Mouse (Mus musculus) gastrocnemius, adult 2 months (tissue): ENCODE data around the gene Tram2. TPM values are rescaled to one million over a fixed set of nuclear protein-coding genes. Genes with fewer than 3 reads are reported as not detected.

Source experiments
- DNase-seq: peaks from one replicate; pipeline ENCODE4 v3.0.0; 2022
- H3K27ac ChIP-seq: fragments of 200-600 bp; 2 replicates; pipeline ENCODE4 v1.8.1; 2022; ENCODE audit warnings: mild to moderate bottlenecking
- H3K4me3 ChIP-seq: fragments of 200-600 bp; 2 replicates; pipeline ENCODE4 v1.8.1; 2022; ENCODE audit warnings: mild to moderate bottlenecking, moderate library complexity
- CTCF ChIP-seq: fragments of 200-600 bp; IDR thresholded peaks from 2 replicates; pipeline ENCODE4 v1.8.1; 2022; ENCODE audit warnings: antibody characterized with exemption, mild to moderate bottlenecking, moderate library complexity
- intact Hi-C: fragments of 180-260 bp; cut with DNase I; formaldehyde crosslinking; loops from one replicate; pipeline ENCODE4 v1.15.1; 2025
- total RNA-seq, 2 experiments: library from RNA; stranded (reverse); gene quantifications; 2 replicates each; pipeline ENCODE4 v1.2.3; 2021

Tram2 gene
- total RNA-seq, 2 experiments from 2014 or later, result 2.6 to 3.4 TPM

DNA sequence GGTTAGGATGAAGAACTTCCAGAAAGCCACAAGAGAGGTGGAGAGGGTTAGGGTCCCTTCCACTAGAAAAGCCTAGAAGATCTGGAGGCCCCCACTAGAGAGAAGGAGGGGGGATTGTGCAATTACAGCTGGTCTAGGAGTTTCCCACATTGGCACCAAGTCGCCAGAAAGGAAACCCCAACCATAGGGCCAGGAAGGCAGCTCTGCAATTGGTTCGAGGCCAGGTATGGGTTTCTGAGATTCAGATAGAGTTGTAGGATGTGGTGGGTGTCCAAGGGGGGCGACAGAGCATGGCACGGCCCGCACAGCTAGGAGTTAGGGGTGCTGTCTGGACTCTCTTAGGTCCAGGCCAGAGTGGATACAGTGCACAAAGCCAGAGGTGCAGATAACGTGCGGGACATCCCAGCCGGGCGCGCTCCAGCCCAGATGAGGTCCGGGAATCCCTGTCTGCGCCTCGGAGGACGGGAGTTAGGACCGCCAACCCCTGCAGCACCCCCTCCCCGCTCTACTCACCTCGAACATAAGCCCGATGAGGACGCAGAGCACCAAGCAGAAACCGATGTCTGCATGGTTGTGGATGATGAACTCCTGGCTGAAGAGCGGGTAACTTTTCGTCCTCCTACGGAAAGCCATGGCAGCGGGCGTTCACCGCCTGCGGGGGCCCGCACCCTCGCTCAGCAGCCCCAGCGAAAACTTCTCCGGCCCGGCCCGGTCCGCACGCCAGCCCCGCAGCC, 381 bp downstream of the Tram2 start:
- peak overlapping the region; percentile 91 for H3K27ac ChIP-seq
- peak; percentile 59 for DNase-seq
- H3K4me3 ChIP-seq, result peak overlapping the region; percentile 92
- no peak for TF ChIP-seq CTCF
- intact Hi-C loops, result loop anchor here (2.0 to 5.0 kb wide), 2 partner anchors 71 to 258 kb away; partner anchors contain the start of gene Mcm3

DNA sequence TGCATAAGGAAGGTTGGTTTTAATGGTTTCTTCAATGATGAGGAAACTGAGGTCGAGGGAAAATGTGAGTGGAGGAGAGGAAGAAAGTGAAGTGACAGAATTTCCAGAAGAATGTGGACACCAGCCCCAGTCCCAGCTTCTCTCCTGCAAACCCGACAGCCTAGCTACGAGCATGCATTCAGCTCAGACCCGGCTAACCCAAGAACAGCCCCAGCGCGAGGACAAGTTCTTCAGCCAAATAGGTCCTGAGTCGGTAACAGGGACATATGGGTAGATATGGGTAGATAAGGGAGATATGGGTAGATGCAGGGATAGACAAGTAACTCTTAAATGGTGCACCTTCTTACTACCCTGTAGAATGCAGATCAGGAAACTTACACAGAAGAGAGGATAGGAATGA, 1.4 kb downstream of the Tram2 start:
- intact Hi-C loops, result loop anchor here (2.0 to 5.0 kb wide), 2 partner anchors 70 to 257 kb away; partner anchors contain the start of gene Mcm3
- Histone ChIP-seq H3K4me3 (peak overlapping the region; percentile 92), H3K27ac (peak overlapping the region; percentile 91)
- DNase-seq, result no peak
- no peak for TF ChIP-seq CTCF

DNA sequence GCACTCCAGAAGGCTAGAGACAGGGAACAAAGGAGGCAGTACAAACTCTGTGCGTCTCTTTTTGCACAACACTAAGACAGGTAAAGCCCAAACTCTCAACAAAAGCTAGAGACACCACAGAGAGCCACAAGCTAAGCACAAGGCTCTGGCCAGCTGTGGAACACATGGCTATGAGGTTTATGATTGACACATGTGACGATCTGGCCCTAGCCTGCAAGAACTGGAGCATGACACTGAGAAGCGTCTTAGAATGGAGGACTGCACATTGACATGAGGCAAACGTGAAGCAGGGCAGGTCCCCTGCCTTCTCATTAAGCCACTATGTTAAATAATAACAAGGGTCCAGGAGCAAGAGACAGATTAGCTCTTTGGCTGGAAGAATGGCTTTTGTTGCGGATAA, 1.8 kb downstream of the Tram2 start:
- intact Hi-C loops, result loop anchor here (5.0 kb wide), 1 partner anchor 70 kb away; no protein-coding TSS in a partner anchor
- no peak for TF ChIP-seq CTCF

DNA sequence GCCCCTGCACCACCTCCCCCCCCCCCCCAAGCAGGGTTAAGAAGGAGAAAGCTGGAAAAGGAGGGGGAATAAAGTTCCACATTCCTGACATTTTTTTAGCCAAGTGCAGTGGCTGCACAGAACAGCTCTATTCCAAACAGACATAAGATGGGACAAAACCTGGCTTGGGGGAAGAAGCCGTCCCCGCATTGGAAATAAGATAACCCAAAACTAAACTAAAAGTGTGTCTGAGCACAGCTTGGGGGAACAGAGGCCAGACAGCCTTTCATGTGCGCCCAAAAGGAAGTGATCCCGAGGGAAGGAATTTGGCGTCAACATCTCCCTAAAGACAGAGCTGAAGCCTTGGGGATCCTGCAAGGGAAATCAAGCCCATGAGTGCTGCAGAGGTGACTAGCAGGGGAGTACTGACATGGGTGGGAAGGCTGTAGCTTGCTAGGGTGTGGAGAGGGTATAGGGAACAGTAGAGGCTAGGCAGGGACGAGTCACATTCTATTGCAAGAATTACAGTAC, 3.0 kb downstream of the Tram2 start:
- peak overlapping the region; percentile 92 for H3K4me3 ChIP-seq
- H3K27ac ChIP-seq, result peak overlapping the region; percentile 75
- DNase-seq, result no peak
- TF ChIP-seq CTCF, result no peak
- intact Hi-C loops, result loop anchor here (5.0 kb wide), 1 partner anchor 69 kb away; no protein-coding TSS in a partner anchor

More for the DNA sequence above, 1.8 kb downstream of the Tram2 start:
- peak overlapping the region; percentile 92 for H3K4me3 ChIP-seq
- peak overlapping the region; percentile 91 for H3K27ac ChIP-seq
- no peak for DNase-seq

DNA sequence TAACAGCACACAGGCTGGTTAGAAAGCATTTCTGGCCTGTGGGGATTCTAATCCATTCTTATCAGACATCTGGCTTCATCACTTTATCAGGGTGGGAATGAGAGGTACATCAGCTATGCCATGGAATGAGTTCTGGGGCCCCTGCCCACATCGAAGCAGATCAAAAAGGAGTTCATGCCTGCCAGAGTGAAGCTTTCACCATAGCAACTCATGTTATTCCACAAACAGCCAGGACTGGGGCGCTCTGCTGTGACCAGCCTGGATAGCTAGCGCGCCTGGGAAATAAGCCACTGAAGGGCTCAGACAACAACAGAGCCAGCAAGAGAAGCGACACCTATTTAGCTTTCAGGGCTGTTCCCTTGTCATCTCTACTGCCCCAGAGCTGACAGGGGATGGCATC, 4.8 kb downstream of the Tram2 start:
- intact Hi-C loops, result no loop called here
- DNase-seq, result peak; percentile 34
- Histone ChIP-seq H3K4me3 (peak overlapping the region; percentile 11; the same call in 1 of the 2 replicates), H3K27ac (peak overlapping the region; percentile 75)
- peak; percentile 3; the same call in 1 of the 2 replicates for TF ChIP-seq CTCF

DNA sequence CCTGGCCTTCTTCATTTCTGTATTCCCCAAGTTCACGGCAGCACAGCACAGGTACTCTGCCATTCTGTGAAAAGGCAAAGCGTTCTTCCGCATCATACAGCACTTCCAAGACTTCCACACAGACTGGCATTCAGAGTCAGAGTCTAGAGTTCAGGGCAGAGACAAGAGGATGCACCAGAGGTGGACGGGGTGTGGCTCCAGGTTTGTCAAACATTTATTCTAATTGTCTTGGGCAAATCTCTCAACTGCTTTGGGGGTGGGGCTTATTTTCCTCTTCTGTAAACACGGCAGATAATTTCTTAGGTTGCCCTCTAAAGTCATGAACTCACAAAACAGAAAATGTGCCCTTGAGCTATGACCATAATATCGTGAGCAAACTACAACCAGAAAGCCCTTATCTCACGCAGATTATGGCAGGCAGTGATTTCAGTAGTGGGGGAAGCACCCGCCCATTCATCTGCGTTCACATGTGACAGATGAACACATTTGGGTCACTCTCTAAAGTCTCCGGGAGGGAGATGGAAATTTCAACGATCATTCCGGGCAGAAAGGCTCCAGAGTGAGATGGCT, 6.1 kb downstream of the Tram2 start:
- intact Hi-C loops, result no loop called here
- Histone ChIP-seq H3K4me3 (no peak overlapping the region), H3K27ac (peak overlapping the region; percentile 75)
- no peak for DNase-seq
- TF ChIP-seq CTCF, result no peak

DNA sequence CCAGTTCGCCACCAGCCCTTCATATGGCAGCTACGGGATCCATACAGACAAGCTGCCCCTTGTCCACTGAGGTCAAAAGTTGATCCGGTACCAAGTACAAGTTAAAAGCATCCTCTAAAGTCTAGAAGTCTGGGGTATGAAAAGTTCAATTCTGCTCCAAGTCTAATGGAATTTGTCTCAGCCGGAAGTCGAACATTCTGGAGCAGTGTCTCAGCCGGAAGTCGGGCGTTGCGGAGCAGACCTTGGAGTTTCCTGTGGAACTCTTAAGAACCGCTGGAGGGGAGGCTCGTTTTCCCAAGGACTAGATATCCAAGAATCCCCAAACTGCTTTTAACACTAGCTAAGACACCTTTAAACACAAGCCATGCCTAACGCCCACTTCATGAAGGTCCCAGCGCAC, 8.4 kb downstream of the Tram2 start:
- TF ChIP-seq CTCF, result no peak
- Histone ChIP-seq H3K4me3 (peak overlapping the region; percentile 46), H3K27ac (peak overlapping the region; percentile 68)
- DNase-seq, result no peak
- intact Hi-C loops, result no loop called here

DNA sequence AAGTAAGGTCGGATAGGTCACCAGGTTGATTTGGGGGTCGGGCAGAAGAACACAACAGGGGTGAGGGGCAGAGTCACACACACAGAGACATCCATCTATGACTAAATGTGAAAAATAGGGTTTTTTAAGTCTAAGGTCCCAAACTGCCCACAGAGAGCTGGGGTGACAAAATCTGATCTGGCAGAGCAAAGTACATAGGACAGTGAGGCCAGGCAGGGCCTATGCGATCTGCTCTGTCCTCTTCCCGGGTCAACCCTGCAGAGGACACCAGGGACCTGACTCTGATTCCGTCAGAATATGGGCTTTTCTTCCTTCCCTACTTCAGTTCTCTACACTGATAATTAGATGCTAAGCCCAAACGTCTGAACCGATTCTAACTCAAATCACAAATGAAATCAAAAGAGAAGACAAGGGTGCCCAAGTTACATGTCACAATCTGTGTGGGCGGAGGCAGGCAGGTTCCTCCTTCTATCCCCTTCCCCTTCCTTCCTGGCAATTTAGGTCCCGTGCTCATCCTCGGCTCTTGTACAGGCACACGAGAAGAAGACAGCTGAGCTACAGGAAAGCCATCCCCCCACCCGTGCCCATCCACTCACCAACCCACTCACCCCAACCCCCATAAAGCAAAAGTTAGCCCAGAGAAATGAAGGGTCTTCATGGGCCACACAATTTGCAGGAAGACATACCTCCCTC, 9.1 kb downstream of the Tram2 start:
- intact Hi-C loops, result no loop called here
- no peak for TF ChIP-seq CTCF
- no peak for DNase-seq
- Histone ChIP-seq H3K4me3 (no peak overlapping the region), H3K27ac (peak overlapping the region; percentile 68)

DNA sequence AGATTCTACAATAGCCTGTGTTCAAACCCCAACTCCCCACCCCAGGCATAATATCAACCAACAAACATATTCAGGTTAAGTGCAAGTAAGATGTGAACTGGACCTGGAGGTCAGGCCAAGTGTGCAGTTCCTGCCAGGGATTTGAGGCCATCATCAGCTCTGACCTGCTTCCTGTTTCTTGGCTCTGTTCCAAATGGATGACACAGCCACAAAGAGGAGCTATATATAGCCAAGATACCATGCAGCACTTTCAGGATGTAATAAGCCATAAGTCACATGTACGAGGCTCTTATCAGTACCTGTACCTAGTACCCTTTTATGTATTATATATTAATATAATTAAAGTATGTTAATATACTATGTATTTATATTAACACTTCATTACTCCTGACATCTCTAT, 10.5 kb downstream of the Tram2 start:
- Histone ChIP-seq H3K4me3 (no peak overlapping the region), H3K27ac (peak overlapping the region; percentile 41; the same call in 1 of the 2 replicates)
- intact Hi-C loops, result no loop called here
- DNase-seq, result peak; percentile 46
- no peak for TF ChIP-seq CTCF

DNA sequence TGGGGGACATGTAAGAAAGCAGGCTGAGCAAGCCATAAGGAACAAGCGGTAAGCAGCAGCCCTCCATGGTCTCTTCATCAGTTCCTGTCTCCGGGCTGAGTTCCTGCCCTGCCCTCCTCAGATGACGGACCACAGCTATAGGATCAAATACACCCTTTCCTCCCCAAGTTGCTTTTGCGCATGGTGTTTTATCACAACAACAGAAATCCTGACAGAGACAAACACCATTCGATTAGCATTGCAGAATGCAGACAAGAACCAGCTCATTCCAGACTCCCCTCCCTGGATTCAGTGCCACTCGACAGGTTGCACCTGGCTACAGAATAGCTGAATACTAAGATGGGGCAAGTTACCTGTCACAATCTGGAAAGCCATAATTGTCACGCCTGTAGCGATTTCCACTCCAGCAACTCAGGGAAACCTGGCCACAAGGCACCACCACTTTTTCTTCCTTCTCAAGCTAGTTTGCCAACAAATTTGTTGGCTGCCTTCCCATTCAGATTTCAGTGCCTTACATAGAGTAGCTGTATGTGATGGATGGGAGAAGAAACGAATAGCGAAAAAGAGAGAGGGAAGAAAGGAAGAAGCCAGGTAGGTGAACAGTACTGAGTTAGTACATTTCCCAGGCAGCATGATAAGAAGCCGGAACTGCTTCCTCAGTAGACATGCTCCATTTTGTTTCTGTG, 11.3 kb downstream of the Tram2 start:
- DNase-seq, result no peak
- no peak for TF ChIP-seq CTCF
- intact Hi-C loops, result no loop called here
- no peak overlapping the region for H3K4me3 ChIP-seq
- 0 out of 2 replicates have a peak overlapping the region, but pooled peaks have one; percentile 41 for H3K27ac ChIP-seq

DNA sequence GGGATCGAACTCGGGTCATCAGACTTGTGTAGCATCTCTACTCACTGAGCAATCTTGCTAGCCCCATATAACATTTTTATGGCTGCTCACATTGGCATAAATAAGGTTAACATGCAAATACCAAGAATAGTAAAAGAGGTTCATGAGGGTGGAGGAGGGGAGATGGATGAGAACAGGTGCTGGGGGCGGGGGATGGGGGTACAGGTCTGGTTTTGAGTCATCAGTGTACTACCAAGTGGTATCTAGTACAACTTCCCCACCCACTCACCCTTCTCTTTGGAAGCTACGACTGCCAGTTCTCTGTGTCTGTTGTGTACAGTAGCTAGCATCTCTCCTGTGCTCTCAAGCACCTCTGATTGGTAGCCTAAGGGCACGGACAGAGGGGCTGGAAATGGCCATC, 14.9 kb downstream of the Tram2 start:
- no peak for DNase-seq
- no peak overlapping the region for H3K4me3 ChIP-seq
- no peak overlapping the region for H3K27ac ChIP-seq
- intact Hi-C loops, result no loop called here
- TF ChIP-seq CTCF, result no peak

DNA sequence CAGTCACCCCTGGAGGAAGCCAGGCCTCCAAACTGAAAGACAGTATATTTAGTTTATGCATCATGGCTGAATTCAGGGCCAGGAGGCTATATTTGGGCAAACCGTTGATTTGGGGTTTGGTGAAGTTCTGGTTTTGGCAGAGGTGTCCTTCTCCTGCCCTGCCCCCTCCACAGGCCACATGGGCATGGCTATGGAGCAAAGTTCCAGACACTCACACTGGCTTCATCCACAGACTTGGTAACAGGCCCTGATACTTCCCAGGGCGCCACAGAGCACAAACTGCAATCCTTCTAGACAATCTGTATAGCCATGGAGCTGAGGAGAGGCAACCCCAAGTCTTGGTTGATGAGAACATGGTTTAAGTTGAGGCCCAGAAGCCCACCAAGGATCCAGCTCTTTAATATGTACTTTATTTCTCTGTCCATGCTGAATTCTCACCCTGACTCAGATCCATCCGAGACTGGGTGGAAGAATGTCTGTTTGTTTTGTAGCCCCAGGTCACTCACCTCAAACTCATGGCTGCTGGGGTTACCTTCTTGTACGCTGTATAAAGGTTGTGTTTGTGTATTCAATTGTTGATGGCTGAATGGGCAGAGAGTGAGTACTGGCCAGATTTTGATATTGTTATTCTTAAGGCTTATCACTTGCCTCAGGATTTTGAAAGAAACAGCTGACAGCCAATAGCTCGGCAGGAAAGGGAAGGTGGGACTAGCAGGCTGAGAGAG, 19.5 kb downstream of the Tram2 start:
- no peak for DNase-seq
- H3K27ac ChIP-seq, result no peak overlapping the region
- H3K4me3 ChIP-seq, result no peak overlapping the region
- intact Hi-C loops, result no loop called here
- TF ChIP-seq CTCF, result no peak
